Mouse (Mus musculus) embryonic facial prominence, embryonic 13.5 days (tissue): ENCODE measurements around the gene Klk11. TPM values are rescaled to one million over a fixed set of nuclear protein-coding genes. Genes with fewer than 3 reads are reported as not detected.

Source experiments
- polyA plus RNA-seq: library from polyadenylated mRNA; unstranded; fragments of >200 nt; fragmentation: Nextera tagmentation; extraction: Ambion mirVana; gene quantifications from 2 replicates; pipeline ENCODE4 v1.2.1, GENCODE M21; 2015

The Klk11 gene
- polyA plus RNA-seq, 1 experiment from 2014 or later = 3.0 TPM

Other genes starting within 250 kb of the Klk11 start
- 1.8 and 2.0 TPM in 2 replicates for gene Cd33, start 230.2 kb upstream of the Klk11 start, polyA plus RNA-seq
- gene Zfp658, start 212.3 kb upstream of the Klk11 start, polyA plus RNA-seq = 5.1 and 6.6 TPM in 2 replicates
- gene Zfp719, start 195.0 kb upstream of the Klk11 start, polyA plus RNA-seq = 13.8 and 14.3 TPM in 2 replicates
- gene Zfp819, start 167.4 kb upstream of the Klk11 start, polyA plus RNA-seq = not detected in 2 replicates
- gene Ceacam18, start 139.9 kb upstream of the Klk11 start, polyA plus RNA-seq = 0.12 TPM in 1 of 2 replicates, not detected in the other
- gene Siglece, start 114.4 kb upstream of the Klk11 start, polyA plus RNA-seq = 0.69 and 1.3 TPM in 2 replicates
- 14.3 and 14.5 TPM in 2 replicates for gene Ctu1, start 102.6 kb upstream of the Klk11 start, polyA plus RNA-seq
- gene Klk14, start 84.2 kb upstream of the Klk11 start, polyA plus RNA-seq = not detected in 2 replicates
- gene Klk13, start 62.0 kb upstream of the Klk11 start, polyA plus RNA-seq = 1.6 and 2.2 TPM in 2 replicates
- 0.25 TPM in 1 of 2 replicates, not detected in the other for gene Klk12, start 5.7 kb upstream of the Klk11 start, polyA plus RNA-seq
- 3.0 and 3.6 TPM in 2 replicates for gene Klk10, start 6.4 kb downstream of the Klk11 start, polyA plus RNA-seq
- 0.46 and 0.83 TPM in 2 replicates for gene Klk9, start 17.3 kb downstream of the Klk11 start, polyA plus RNA-seq
- gene Klk8, start 23.0 kb downstream of the Klk11 start, polyA plus RNA-seq = 23.9 and 25.1 TPM in 2 replicates
- 0.35 TPM in 1 of 2 replicates, not detected in the other for gene Klk7, start 36.7 kb downstream of the Klk11 start, polyA plus RNA-seq
- not detected in 2 replicates for gene Klk6, start 49.9 kb downstream of the Klk11 start, polyA plus RNA-seq
- gene Klk5, start 67.4 kb downstream of the Klk11 start, polyA plus RNA-seq = 1.1 TPM in 1 of 2 replicates, not detected in the other
- 0.44 TPM in 1 of 2 replicates, not detected in the other for gene Klk4, start 106.6 kb downstream of the Klk11 start, polyA plus RNA-seq
- not detected in 2 replicates for gene Klk15, start 159.1 kb downstream of the Klk11 start, polyA plus RNA-seq
- not detected in 2 replicates for gene Klk1b8, start 176.1 kb downstream of the Klk11 start, polyA plus RNA-seq
- gene Klk1b1, start 192.1 kb downstream of the Klk11 start, polyA plus RNA-seq = not detected in 2 replicates
- not detected in 2 replicates for gene Klk1b9, start 201.5 kb downstream of the Klk11 start, polyA plus RNA-seq
- gene Klk1b11, start 221.3 kb downstream of the Klk11 start, polyA plus RNA-seq = not detected in 2 replicates
- gene Klk1b26, start 237.6 kb downstream of the Klk11 start, polyA plus RNA-seq = not detected in 2 replicates